Mouse (Mus musculus): ENCODE measurements around the gene Polr2a. TPM values are rescaled to one million over a fixed set of nuclear protein-coding genes. Genes with fewer than 3 reads are reported as not detected.

Polr2a gene
- polyA plus RNA-seq, 1 experiment: 69.5 TPM

- no peaks in the 10 kb centered on the region for H3K27me3 ChIP-seq (ENCODE audit: control insufficient read depth, insufficient read depth, insufficient read length)
- H3ac ChIP-seq (ENCODE audit: control insufficient read depth, insufficient read length): no peak overlapping the region
- no peak overlapping the region for H3K4me3 ChIP-seq
- TF ChIP-seq E2F4 (IDR thresholded peaks at IDR 0.05; ENCODE audit: insufficient read depth) (no peak), POLR2AphosphoS2 (IDR thresholded peaks at IDR 0.05; ENCODE audit: insufficient read length, low read depth) (peak; percentile 71), POLR2A (IDR thresholded peaks at IDR 0.05; ENCODE audit: insufficient read length, low read depth) (no peak), USF1 (IDR thresholded peaks at IDR 0.05; ENCODE audit: low read depth) (no peak), MYOD1 (IDR thresholded peaks at IDR 0.05; ENCODE audit: control insufficient read depth in 1 of 3, insufficient read length in 2 of 3, low read depth in 2 of 3) (peak in 1 of 3 experiments; percentile 42), SRF (IDR thresholded peaks at IDR 0.05; ENCODE audit: control insufficient read depth, insufficient read length, low read depth) (no peak), CEBPB (IDR thresholded peaks at IDR 0.05; ENCODE audit: insufficient read depth, poor library complexity, severe bottlenecking) (no peak), TCF12 (IDR thresholded peaks at IDR 0.05; ENCODE audit: insufficient read depth, poor library complexity, severe bottlenecking) (no peak), REST (IDR thresholded peaks at IDR 0.05; ENCODE audit: insufficient read depth, insufficient read length) (no peak), TCF3 (IDR thresholded peaks at IDR 0.05; ENCODE audit: insufficient read length, low read depth) (no peak), MYOG (IDR thresholded peaks at IDR 0.05; ENCODE audit: control insufficient read depth in 1 of 3, insufficient read depth in 1 of 3, insufficient read length in 2 of 3, low read depth in 2 of 3) (peak in 1 of 3 experiments; percentile 16), MAX (IDR thresholded peaks at IDR 0.05; ENCODE audit: low read depth) (no peak)
- H3K36me3 ChIP-seq (ENCODE audit: control insufficient read depth, insufficient read depth): peaks cover 15% of the 10 kb centered on the region
- no peak overlapping the region for H3K4me2 ChIP-seq (ENCODE audit: low read depth)
- no peaks in the 10 kb centered on the region for H3K79me2 ChIP-seq (ENCODE audit: control insufficient read depth, insufficient read depth)
Measured at GRCm38 (mm10) chr11:69778258-69778982, 20.0 kb upstream of the Polr2a start.

- Histone ChIP-seq H3K27me3 (ENCODE audit: control insufficient read depth, insufficient read depth, insufficient read length) (no peaks in the 10 kb centered on the region), H3ac (ENCODE audit: control insufficient read depth, insufficient read length) (no peak overlapping the region), H3K36me3 (ENCODE audit: control insufficient read depth, insufficient read depth) (peaks cover 8% of the 10 kb centered on the region), H3K4me2 (ENCODE audit: low read depth) (no peak overlapping the region), H3K79me2 (ENCODE audit: control insufficient read depth, insufficient read depth) (no peaks in the 10 kb centered on the region), H3K4me3 (no peak overlapping the region)
- TF ChIP-seq MYOD1 (IDR thresholded peaks at IDR 0.05; ENCODE audit: control insufficient read depth in 1 of 3, insufficient read length in 2 of 3, low read depth in 2 of 3) (no peak), POLR2AphosphoS2 (IDR thresholded peaks at IDR 0.05; ENCODE audit: insufficient read length, low read depth) (no peak), POLR2A (IDR thresholded peaks at IDR 0.05; ENCODE audit: insufficient read length, low read depth) (no peak), MYOG (IDR thresholded peaks at IDR 0.05; ENCODE audit: control insufficient read depth in 1 of 3, insufficient read depth in 1 of 3, insufficient read length in 2 of 3, low read depth in 2 of 3) (no peak), CEBPB (IDR thresholded peaks at IDR 0.05; ENCODE audit: insufficient read depth, poor library complexity, severe bottlenecking) (no peak), USF1 (IDR thresholded peaks at IDR 0.05; ENCODE audit: low read depth) (no peak), TCF3 (IDR thresholded peaks at IDR 0.05; ENCODE audit: insufficient read length, low read depth) (no peak), TCF12 (IDR thresholded peaks at IDR 0.05; ENCODE audit: insufficient read depth, poor library complexity, severe bottlenecking) (no peak), E2F4 (IDR thresholded peaks at IDR 0.05; ENCODE audit: insufficient read depth) (no peak), SRF (IDR thresholded peaks at IDR 0.05; ENCODE audit: control insufficient read depth, insufficient read length, low read depth) (no peak)
Measured at GRCm38 (mm10) chr11:69777504-69778257, 19.2 kb upstream of the Polr2a start.

- no peak overlapping the region for H3K4me3 ChIP-seq
- no peaks in the 10 kb centered on the region for H3K79me2 ChIP-seq (ENCODE audit: control insufficient read depth, insufficient read depth)
- TF ChIP-seq POLR2AphosphoS2 (IDR thresholded peaks at IDR 0.05; ENCODE audit: insufficient read length, low read depth) (peak; percentile 30), TCF3 (IDR thresholded peaks at IDR 0.05; ENCODE audit: insufficient read length, low read depth) (no peak)
- no peak overlapping the region for H3K4me2 ChIP-seq (ENCODE audit: low read depth)
- no peak overlapping the region for H3ac ChIP-seq (ENCODE audit: control insufficient read depth, insufficient read length)
- H3K27me3 ChIP-seq (ENCODE audit: control insufficient read depth, insufficient read depth, insufficient read length): no peaks in the 10 kb centered on the region
- H3K36me3 ChIP-seq (ENCODE audit: control insufficient read depth, insufficient read depth): peaks cover 8% of the 10 kb centered on the region
Measured at GRCm38 (mm10) chr11:69776488-69776887, 18.1 kb upstream of the Polr2a start.

- Histone ChIP-seq H3K4me3 (no peak overlapping the region), H3K36me3 (ENCODE audit: control insufficient read depth, insufficient read depth) (peaks cover 8% of the 10 kb centered on the region), H3K79me2 (ENCODE audit: control insufficient read depth, insufficient read depth) (no peaks in the 10 kb centered on the region), H3K4me2 (ENCODE audit: low read depth) (no peak overlapping the region), H3K27me3 (ENCODE audit: control insufficient read depth, insufficient read depth, insufficient read length) (no peaks in the 10 kb centered on the region), H3ac (ENCODE audit: control insufficient read depth, insufficient read length) (no peak overlapping the region)
- no peak for TF ChIP-seq MAX (IDR thresholded peaks at IDR 0.05; ENCODE audit: low read depth)
- TF ChIP-seq TCF12 (IDR thresholded peaks at IDR 0.05; ENCODE audit: insufficient read depth, poor library complexity, severe bottlenecking): no peak
- no peak for TF ChIP-seq MYOG (IDR thresholded peaks at IDR 0.05; ENCODE audit: control insufficient read depth in 1 of 3, insufficient read depth in 1 of 3, insufficient read length in 2 of 3, low read depth in 2 of 3)
- TF ChIP-seq POLR2AphosphoS2 (IDR thresholded peaks at IDR 0.05; ENCODE audit: insufficient read length, low read depth): no peak
- TF ChIP-seq CEBPB (IDR thresholded peaks at IDR 0.05; ENCODE audit: insufficient read depth, poor library complexity, severe bottlenecking): no peak
- no peak for TF ChIP-seq MYOD1 (IDR thresholded peaks at IDR 0.05; ENCODE audit: control insufficient read depth in 1 of 3, insufficient read length in 2 of 3, low read depth in 2 of 3)
- TF ChIP-seq USF1 (IDR thresholded peaks at IDR 0.05; ENCODE audit: low read depth): no peak
- TF ChIP-seq E2F4 (IDR thresholded peaks at IDR 0.05; ENCODE audit: insufficient read depth): no peak
- TF ChIP-seq REST (IDR thresholded peaks at IDR 0.05; ENCODE audit: insufficient read depth, insufficient read length): no peak
- no peak for TF ChIP-seq POLR2A (IDR thresholded peaks at IDR 0.05; ENCODE audit: insufficient read length, low read depth)
- no peak for TF ChIP-seq SRF (IDR thresholded peaks at IDR 0.05; ENCODE audit: control insufficient read depth, insufficient read length, low read depth)
Measured at GRCm38 (mm10) chr11:69775716-69776115, 17.3 kb upstream of the Polr2a start.
